Mouse (Mus musculus): ENCODE data around the gene Zmiz1.

Zmiz1 gene

DNA sequence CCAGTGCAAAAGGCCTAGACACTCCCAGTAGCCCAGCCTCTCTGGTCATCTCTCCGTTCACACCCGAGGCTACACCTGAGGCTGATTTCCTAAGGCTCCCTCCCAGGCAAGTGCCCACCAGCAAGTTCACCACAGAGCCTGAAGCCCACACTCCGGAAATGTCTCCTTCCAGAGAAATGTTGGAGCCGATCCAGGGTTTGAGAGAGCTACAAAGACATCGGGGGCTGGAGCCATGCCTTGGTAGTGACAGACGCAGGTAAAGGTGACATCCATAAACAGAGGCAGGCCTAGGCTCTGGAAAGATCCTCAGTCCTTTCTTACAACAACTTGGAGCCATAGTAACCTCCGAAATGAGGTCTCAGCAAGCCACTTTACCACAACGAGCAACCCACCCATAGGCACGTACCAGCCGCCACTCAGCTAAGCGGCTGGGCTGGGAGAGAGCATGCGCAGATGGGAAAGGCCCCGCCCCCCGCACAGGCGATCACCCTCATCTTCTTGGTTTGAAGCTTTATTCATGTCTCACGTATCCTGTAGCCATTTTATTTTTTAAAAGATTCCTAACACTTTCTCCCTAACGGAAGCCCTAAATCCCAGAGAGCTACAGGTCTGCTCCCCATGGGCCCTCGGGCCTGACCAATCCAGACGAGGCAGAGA is 206.5 kb downstream of the Zmiz1 start:
- DNase-seq (ENCODE audit: inconsistent age in 2 of 2, low spot score in 1 of 2): peak in 1 of 2 experiments; percentile 23

DNA sequence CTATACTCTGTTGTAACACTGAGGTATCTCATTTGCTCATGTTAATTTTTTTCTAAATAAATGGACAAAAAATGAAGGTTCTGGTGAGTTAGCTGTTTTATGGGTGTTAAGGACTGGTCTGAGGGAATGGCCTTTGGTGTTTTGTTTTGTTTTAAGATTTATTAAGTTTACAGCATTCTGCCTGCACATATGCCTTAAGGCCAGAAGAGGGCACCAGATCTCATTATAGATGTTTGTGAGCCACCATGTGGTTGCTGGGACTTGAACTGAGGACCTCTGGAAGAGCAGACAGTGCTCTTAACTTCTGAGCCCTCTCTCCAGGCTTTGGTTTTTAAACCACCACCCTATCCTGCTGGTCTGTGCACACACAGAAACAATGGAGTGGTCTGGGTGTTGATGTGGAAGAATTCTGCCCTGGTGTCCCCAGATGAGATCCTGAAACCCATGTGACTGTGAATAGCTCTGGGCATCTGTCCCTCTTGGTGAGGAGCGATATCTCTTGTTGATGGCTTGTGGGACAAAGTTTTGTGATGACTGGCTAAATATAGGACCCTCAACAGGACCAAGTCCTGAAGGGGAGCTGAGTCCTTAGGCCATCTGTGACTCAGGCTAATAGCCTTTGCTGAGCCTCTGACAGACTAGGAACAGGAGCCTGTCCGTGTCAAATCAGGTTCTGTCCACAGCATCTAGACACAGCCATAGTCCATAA is 207.8 kb downstream of the Zmiz1 start:
- DNase-seq (ENCODE audit: inconsistent age in 2 of 2, low spot score in 1 of 2): peak in 1 of 2 experiments; percentile 32

DNA sequence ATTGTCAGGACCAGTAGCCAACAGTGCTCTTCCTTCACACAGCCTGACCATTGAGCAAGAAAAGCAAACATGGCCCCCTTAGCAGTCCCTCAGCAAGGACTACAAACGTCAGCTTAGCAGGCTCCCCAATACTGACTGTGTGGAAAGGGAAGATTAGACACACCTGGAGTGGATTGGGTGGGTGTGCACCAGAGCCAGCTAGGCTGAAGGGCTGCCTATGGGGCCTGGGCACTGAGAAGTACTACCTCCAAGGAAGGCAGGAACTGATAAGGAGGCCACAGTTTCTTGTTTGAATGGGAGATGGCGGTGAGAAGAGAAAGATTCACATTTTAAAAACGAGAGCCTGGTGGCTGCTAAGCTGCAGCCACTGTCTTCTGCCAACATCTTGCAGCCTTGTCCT is 208.6 kb downstream of the Zmiz1 start:
- no peak for DNase-seq (ENCODE audit: inconsistent age in 2 of 2, low spot score in 1 of 2)

DNA sequence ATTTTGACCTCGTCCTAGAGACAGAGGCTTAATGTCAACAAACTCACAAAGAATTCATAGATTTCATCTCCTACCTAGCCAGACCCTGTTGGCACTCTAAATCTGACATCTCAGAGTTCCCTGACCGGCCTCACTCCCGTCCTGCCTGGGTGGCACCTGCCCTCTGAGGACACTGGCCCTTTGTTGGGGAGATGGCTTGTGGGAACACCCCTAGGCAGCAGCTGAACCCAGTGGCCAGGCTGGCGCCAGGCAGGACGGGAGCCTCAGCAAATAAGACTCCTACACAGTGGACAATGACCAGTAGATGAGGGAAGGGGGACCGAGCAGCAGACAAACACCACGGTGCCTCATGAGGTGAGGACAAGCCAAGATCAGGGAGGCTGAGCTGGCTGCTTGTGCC is 220.6 kb downstream of the Zmiz1 start:
- no peak for DNase-seq (ENCODE audit: inconsistent age in 2 of 2, low spot score in 1 of 2)

DNA sequence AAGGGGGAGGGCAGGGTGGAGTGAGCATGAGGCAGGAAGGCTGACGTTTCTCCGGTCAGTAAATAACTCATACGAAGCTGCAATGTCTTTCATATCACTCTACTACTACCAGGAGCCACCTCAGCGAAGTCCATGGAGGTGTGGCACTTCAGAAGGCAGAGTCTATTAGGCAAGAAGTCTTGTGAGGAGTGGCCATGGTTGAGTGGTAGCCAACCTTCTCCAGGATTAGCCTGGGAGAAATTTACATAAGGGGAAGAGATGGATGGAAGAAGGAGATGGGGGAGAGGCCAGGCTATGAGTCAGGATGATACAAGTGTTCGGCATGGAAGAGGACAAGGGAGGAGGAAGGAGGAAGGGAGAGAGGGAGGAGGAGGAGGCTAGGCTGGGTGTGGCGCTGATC is 223.0 kb downstream of the Zmiz1 start:
- no peak for DNase-seq (ENCODE audit: inconsistent age in 2 of 2, low spot score in 1 of 2)

DNA sequence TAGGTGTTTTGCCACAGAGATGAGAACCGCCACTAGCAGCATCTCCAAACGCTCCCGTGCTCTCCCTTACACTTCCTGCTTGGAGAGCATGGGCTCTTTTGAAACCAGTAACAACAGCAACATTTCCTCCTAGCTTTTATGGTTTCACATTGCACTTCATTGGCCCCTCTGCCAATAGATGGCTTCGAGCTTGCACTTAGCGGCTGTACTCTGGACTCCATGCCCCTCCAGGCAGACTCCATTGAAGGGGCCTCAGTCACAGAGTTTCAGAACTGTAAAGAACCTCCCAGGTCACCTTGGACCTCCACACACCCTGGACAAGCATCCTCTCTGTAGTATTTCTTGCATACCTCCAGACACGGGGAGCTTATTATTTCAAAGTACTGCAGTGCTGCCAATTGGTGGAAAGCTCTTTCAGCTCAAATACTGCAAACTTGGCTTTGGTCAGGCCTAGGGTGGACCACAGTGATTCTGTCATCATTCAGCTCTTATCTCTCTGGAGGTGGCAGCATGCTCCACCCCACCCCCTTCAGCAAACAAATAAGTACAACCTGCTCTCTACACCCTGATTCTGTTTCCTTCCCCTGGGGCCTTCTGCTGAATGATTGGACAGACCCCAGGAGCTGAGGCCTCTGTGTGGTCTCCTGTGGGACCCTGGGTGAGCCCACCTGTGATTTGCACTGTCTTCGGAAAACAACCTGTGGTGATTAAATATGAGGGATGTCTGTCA is 227.4 kb downstream of the Zmiz1 start:
- no peak for DNase-seq (ENCODE audit: inconsistent age in 2 of 2, low spot score in 1 of 2)

DNA sequence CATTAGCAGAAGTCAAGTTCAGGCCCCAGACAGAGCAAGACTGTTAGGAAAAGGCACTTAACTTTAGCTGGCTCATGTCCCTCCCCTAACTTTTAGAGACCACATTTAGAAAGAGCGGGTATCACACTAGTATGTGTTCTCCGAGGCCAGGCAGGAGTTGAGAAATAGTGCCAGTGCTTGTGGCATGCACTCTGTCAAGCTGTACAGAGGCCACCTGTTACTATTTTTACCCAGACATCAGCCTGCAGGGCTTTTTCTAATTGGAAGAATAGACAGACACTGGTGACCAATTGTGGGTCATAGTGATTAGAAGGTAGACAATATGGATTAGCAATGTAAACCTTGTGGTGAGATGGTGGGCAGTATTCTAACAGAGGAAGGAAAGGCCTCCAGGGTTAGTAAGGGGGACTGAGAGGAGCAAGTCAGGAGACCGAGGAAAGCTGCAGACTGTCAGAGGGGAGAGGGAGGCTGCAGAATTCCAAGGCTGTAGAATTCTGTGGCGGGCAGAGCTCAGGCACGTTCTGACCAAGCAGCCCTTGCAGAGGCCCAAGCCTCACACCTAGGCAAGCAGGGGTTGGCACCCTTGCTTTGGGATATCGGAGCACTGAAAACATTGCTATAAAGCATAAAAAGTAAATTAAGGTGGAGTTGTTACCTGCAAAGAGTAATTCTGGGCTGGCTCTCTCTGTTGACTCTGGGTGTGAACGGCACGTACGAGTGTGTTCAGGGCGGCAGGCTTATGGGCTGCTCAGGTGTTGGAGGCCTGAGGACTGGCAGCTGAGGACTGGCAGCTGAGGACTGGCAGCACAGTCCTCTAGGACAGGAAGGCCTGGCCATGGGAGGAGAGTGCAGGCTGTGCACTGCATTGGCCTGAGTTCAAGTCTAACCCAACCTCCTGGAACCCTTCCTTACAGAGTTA is 228.3 kb downstream of the Zmiz1 start:
- no peak for DNase-seq (ENCODE audit: inconsistent age in 2 of 2, low spot score in 1 of 2)

DNA sequence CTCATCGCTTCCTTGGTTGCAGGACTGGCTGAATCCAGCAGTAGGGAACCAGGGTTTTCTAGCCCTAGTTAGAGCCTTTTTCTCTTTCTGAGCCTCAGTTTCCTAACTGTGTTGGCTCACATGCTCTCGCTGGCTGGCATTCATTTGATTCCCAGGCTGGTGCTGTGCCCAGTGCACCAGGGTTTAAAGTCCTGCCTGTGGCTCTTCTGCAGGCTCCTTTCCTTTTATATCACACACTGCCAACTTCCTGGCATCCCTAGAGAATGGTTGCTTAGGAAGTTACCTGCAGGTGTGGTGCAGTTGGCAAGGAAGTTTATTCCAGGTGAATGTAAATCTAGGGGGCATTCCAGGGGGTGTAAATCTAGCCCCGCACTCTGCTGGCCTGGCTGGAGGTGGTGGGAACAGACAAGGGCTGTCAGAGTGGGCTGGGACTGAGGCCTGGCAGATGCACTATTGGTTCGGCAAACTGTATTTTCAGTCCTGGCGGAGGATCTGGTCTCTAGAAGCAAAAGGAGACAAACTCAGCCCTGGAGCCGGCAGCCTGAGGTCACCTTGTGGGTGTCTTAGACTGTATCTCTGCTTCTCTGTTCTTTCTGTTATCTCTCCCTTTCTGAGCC is 234.4 kb downstream of the Zmiz1 start:
- peak in 1 of 2 experiments; percentile 31 for DNase-seq (ENCODE audit: inconsistent age in 2 of 2, low spot score in 1 of 2)

DNA sequence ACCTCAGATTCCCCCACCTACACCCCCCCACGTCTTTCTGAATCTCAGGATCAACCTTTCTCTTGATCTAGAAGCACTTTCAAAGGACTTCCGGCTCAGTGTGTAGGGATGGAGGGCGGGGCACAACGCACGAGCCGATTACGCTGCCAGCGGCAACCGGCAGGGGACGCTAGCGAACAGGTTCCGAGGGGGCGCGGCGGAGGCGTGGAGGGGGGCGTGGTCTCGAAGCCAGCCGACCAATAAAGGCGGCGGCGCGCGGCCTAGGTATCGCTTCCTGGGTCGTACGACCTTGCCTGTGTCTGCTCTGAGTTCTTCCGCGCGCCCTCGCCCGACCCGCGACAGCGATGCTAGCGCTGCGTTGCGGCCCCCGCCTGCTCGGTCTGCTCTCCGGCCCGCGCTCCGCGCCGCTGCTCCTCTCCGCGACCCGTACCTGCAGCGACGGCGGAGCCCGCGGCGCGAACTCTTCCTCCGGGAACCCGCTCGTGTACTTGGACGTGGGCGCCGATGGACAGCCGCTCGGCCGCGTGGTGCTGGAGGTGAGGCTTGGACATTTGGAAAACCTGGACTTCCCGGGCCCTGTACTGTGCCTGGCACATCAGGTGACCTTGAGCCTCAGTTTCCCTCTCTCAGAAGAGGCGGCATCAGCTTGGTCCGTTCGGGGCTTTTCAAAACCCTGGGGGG is 235.0 kb downstream of the Zmiz1 start, which contains the start of gene Ppif:
Gene Ppif (plus strand): TSS at position 267 of the 681 bp plus-strand sequence.
- peak; percentile 96 to 99 for DNase-seq (ENCODE audit: inconsistent age in 2 of 2, low spot score in 1 of 2)

DNA sequence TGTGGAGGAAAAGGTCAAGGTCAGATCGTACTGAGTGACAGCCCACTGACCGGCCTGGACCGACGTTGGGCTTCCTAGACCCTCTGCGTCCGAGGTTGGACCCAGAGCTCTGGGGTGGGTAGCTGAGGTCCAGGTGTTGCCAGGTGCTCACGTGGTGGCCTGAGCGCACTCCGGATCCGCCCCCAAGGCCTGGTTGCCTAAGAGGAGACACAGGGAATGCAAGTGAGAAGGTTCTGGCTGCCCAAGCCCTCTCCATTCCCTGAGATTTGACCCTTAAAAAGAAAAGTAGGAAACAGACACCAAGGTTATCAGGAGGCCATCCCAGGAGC is 235.5 kb downstream of the Zmiz1 start:
- no peak for DNase-seq (ENCODE audit: inconsistent age in 2 of 2, low spot score in 1 of 2)

DNA sequence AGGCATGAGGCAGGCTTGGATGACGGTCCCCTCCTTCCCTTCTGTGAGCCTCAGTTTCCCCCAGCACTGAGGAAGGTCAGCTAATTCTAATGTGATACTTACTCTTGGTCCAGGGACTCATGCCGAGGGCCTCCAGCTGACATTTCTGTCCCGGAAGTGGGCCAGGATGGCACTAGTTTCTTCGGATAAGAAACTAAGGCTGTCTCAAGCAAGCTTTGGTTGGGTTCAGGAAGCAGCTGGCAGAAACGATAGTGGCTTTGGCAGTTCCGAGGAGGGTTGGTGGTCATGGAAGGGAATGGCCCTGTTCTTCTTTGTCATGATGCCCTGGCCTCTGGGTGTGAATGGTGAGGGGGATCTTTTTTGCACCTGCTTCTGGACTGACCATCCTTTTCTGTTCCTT is 236.1 kb downstream of the Zmiz1 start:
- no peak for DNase-seq (ENCODE audit: inconsistent age in 2 of 2, low spot score in 1 of 2)

DNA sequence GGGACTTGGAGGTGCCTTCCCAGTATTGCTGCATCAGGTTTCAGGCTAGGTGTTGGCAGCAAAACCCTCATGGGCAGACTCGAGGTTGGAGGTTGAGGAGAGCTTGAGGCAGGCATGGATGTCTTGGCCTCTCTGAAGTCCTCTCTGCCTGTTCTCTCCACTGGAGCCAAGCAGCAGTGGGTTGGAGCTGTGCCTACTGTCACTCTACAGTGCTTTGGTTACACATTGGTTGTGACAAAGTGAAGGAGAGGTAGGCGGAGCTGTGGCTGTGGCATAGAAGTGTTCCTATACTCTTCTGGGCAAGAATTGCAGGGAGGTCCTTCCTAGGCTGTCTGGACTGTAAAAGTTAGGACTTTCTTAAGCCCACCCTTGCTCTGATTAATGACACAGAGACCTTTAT is 237.4 kb downstream of the Zmiz1 start:
- no peak for DNase-seq (ENCODE audit: inconsistent age in 2 of 2, low spot score in 1 of 2)

DNA sequence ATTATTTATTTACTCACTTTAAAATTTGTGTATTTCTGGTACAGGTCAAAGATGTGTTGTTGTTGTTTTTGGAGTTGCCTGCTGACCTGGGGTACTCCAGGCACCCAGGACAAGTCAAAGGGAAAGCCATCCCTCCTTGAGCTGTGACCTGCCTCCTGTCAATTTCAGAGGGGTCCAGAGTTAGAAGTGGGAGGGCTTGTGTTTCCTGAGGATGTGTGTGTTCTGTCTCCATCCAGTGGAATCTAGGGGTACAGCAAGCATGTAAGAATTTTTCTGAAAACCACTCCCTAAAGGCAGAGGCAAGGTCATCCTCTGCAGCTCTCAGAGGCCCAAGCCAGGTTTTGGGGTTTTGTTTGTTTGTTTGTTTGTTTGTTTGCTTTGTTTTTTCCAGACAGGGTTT is 243.0 kb downstream of the Zmiz1 start:
- DNase-seq (ENCODE audit: inconsistent age in 2 of 2, low spot score in 1 of 2): peak in 1 of 2 experiments; percentile 72

DNA sequence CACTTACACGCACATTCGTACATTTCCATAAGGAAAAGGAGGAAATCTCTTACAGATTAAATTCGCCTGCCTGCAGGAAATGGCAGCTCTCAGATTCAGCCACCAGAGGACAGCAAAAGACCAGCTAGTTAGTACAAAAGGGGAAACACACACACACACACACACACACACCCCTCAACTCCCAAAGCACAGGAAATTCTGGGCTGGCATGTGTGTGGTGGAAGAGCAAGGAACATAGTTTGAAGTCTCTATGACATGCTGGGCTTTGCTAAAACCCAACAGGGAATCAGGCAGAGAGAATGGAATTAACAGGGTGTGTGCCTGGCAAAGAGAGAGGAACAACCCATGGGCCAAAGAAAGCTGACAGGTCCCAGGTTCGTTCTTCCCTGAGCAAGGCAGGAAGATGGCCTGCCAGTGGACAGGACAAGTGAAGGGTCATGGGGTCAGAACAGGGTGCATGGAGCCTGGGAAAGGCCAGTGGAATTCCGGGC is 248.8 kb downstream of the Zmiz1 start:
- DNase-seq (ENCODE audit: inconsistent age in 2 of 2, low spot score in 1 of 2): peak; percentile 66 to 89

DNA sequence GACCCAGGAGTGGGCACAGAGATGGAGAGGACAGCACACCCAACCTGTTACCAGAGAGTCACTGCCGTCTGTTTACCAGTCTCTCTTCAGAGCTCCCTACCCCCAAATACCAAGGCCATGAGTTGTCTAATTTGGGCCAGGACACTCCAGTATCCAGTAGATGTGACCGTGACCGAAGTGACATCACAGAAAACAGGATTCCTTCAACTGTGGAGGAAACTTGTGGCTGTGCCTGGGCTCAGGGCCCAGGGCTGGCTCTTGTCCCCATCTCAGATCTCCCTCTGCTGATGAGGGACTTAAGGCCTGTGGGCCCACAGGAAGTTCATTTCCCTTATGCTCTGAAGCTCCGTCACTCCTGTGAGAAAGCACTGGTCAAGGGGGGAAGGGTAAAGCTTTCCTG is 249.5 kb downstream of the Zmiz1 start:
- DNase-seq (ENCODE audit: inconsistent age in 2 of 2, low spot score in 1 of 2): peak; percentile 80 to 91

DNA sequence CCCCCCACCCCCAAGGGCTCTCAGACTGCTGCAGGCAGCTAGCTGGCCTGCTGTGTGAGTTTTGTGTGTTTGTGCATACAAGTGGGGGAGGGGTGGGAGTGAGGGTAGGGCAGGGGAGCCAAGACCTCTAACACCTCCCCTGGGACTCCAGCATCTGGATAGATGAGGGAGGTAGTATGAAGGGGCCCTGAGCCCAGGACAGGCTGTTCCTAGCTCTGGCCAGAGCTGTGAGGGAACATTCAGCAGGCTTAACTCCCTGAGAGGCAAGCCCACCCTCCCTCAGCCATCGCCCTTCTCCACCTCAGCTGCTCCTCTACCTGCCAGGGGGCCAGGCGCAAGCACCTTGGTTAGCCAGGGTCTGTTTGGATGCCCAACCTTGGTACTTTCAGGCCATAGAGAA is 249.9 kb downstream of the Zmiz1 start:
- DNase-seq (ENCODE audit: inconsistent age in 2 of 2, low spot score in 1 of 2): peak; percentile 26 to 50

DNA sequence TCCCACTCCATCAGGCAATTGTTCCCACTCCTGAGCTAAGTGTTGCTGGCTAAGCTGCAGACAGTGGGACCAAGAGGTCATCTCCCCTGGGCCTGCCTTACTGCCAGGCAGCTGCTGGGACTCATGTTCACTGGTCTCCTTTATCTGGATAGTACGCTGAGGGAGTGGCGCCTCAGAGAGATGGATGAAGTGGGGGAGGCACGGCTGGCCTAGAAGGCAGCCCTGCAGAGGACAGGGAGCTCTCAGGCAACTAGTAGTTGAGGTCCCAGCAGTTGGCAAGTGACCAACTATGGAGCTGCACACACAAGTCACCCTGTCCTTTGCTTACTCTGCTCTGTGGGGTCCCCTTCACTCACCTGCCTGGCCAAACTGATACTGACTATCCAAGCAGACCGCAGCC is 251.1 kb downstream of the Zmiz1 start:
- no peak for DNase-seq (ENCODE audit: inconsistent age in 2 of 2, low spot score in 1 of 2)

DNA sequence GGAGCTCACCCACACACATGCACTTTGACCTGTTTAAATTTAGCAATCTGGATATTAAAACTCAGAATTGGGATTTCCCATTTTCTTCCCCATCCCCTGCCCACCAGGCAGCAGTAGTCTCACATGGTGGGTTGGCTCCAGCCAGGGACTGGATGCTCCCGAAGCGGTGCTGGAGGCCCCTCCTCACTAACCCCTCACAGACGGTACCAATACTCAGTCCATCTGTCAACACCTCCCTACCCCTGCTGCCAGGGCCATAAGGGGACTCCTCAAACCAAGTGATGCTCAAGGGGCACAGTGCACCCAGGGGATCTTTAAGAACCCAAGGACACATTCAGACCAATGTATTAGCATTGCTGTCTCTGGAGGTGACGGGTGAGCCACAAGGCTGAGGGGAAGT is 251.7 kb downstream of the Zmiz1 start:
- DNase-seq (ENCODE audit: inconsistent age in 2 of 2, low spot score in 1 of 2): no peak

DNA sequence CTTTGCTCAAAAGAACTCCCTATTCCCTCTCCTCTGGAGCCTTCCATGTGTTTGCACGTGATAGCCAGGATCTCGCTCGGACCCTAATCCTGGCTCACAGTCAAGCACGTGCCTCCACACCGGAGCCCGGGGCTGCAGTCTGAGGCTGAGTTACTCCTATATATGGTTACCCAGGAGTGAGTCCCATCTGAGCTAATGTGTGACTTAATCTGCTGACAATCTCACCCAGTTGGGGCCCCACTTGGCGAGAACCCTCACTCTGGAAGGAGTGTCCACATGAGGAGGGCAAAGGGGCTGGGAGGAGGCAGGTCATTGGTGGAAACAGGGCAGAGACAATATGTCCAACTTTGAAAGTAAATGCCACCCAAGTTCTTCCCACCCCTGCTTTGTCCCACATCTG is 252.2 kb downstream of the Zmiz1 start:
- DNase-seq (ENCODE audit: inconsistent age in 2 of 2, low spot score in 1 of 2): no peak

DNA sequence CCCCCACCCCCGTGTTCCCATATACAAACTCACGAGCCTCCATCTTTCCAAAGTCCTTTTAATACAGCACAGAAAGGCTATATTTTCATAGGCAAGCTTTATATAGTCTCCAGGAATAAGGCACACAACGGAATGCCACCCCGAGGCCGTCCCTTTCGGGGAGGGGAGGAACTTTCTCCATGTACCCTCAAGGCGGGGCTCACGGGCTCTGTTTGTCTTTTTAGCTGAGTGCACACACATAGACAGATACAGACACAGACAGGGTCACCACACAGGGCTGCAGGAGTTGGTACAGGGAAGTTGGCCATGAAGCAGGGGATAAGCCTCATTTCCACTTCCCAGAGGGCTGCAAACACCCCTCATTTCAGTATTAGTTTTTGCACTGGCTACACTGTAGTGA is 252.6 kb downstream of the Zmiz1 start:
- no peak for DNase-seq (ENCODE audit: inconsistent age in 2 of 2, low spot score in 1 of 2)

Measured in adrenal gland, adult (tissue).